Mouse (Mus musculus): Measurements from ENCODE around the gene Rab1a. TPM values are rescaled to one million over a fixed set of nuclear protein-coding genes. Genes with fewer than 3 reads are reported as not detected.
"Not testable (repeated sequence)": the region's sequence is repeated elsewhere in the genome, so short reads cannot be mapped to it uniquely, and the experiment has no call there.

Rab1a gene
- polyA plus RNA-seq, 1 experiment from 2014 or later: 271 TPM

DNA sequence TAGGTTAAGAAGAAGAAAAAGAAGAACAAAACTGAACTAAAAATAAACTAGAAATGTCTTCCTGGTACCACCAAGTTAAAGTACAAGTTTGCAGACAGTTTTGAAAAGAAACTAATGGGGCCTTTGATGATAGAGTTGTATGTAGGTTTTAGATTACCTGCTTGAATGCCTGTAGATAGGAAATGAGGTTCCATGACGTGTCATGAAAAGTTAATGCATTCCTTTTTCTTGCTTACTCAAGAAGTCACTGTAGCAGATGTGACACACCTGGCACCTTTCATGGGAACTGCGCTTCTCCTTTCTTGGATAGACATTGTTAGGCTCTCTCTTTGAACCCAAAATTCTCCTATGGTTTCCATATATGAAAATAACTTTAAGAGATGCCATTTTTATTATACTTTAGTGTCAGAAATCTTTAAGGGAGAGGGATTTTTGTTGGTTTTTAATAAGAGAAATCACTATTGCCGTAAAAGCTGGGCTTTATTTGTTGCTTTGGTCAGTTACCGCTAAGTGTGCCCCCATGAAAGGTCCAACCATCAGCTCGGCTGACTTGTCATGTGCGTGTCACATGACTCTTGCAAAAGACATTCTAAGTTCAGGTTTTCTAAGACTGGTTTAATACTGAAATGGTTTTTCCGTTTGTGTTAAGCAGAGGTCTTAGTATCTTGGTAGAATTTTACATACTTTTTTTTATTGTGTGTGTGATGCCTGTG, 1.2 kb downstream of the Rab1a start:
- H3K36me3 ChIP-seq: no peaks in the 10 kb centered on the region
- peak overlapping the region; percentile 98 for H3K4me3 ChIP-seq
- H3K9ac ChIP-seq: peak overlapping the region; percentile 97
- H3K27me3 ChIP-seq: no peaks in the 10 kb centered on the region
- no peaks in the 10 kb centered on the region for H3K9me3 ChIP-seq (replicated peaks)
- 59% methylated on average over 7 of the region's 7 CpGs for WGBS
- H3K4me1 ChIP-seq: peaks cover 35% of the 10 kb centered on the region
- H3K4me2 ChIP-seq (replicated peaks): peak overlapping the region; percentile 69
- H3K27ac ChIP-seq: peak overlapping the region; percentile 98; the same call in 1 of the 2 replicates
- no peak for ATAC-seq (ENCODE audit: low FRiP score)

DNA sequence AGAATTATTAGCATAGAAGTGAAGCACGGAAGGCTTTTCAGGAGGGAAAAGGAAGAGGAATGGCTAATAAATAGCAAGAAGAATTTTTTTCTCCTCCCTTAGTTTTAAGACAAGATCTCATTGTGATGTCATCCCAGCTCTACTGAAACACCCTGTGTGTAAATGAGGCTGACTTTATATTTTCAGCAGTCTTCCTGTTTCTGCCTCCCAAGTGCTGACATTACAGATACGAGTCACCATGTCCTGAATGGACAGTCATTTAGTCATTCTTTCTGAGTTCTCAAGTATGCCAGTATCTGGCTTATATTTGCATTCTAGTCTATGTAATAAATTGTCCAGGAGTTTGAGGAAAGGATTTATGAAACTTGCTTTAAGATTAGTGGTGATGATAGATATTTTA, 3.1 kb downstream of the Rab1a start:
- no peak for ATAC-seq (ENCODE audit: low FRiP score)
- no peak overlapping the region for H3K4me2 ChIP-seq (replicated peaks)
- no peaks in the 10 kb centered on the region for H3K9me3 ChIP-seq (replicated peaks)

DNA sequence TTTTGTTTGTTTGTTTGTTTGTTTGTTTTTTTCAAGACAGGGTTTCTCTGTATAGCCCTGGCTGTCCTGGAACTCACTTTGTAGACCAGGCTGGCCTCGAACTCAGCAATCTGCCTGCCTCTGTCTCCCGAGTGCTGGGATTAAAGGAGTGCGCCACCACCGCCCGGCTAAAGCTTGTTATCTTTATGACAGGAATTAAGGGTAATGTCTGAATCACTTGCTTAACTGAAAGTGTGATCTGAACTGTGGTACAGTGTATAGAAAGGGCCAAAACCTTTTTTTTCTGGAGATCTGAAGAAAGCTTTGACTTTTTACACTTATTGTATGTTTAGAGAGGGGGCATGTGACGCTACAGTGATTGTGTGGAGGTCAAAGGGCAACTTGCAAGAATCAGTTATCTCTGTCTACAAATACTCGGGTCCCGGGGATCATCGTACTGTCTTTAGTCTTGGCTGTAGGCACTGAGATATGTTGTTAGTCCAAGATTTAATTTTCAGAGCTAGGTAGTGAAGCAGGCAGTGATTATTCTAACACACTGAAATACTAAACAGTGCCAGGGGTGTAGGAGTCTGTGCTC, 3.7 kb downstream of the Rab1a start:
- Histone ChIP-seq H3K4me2 (replicated peaks) (no peak overlapping the region), H3K9ac (no peak overlapping the region), H3K27ac (no peak overlapping the region), H3K27me3 (no peaks in the 10 kb centered on the region), H3K36me3 (no peaks in the 10 kb centered on the region), H3K4me3 (no peak overlapping the region), H3K4me1 (peaks cover 38% of the 10 kb centered on the region), H3K9me3 (replicated peaks) (no peaks in the 10 kb centered on the region)
- WGBS: 79% methylated on average over 9 of the region's 9 CpGs
- no peak for ATAC-seq (ENCODE audit: low FRiP score)

More for the DNA sequence above, 3.1 kb downstream of the Rab1a start:
- H3K9ac ChIP-seq: no peak overlapping the region
- WGBS: 72% methylated on average over 2 of the region's 2 CpGs
- peaks cover 38% of the 10 kb centered on the region for H3K4me1 ChIP-seq
- H3K4me3 ChIP-seq: no peak overlapping the region
- H3K27me3 ChIP-seq: no peaks in the 10 kb centered on the region
- H3K27ac ChIP-seq: no peak overlapping the region
- no peaks in the 10 kb centered on the region for H3K36me3 ChIP-seq

DNA sequence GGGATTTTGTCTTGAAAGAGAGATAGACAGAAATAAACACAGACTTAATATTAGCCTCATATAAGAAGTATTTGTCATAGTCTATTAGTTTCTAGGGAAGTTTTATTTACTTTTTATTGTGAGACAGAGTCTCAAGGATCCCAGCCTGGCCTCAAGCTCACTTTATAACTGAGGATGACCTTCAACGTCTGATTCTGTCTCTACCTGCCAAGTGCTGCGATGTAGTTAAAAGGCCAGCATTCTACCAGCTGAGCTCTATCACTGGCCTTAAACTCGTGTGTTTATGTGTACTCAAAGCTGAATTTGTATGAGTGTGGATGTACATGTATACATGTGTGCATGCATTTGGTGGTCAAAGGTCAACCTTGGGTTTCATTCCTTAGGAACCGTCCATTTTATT, 4.3 kb downstream of the Rab1a start:
- H3K4me2 ChIP-seq (replicated peaks): no peak overlapping the region
- no peaks in the 10 kb centered on the region for H3K9me3 ChIP-seq (replicated peaks)
- ATAC-seq (ENCODE audit: low FRiP score): no peak
- no peaks in the 10 kb centered on the region for H3K36me3 ChIP-seq
- no peak overlapping the region for H3K9ac ChIP-seq
- H3K27ac ChIP-seq: no peak overlapping the region
- 87% methylated on average over 4 of the region's 4 CpGs for WGBS
- no peaks in the 10 kb centered on the region for H3K27me3 ChIP-seq
- H3K4me3 ChIP-seq: no peak overlapping the region
- H3K4me1 ChIP-seq: peaks cover 38% of the 10 kb centered on the region

DNA sequence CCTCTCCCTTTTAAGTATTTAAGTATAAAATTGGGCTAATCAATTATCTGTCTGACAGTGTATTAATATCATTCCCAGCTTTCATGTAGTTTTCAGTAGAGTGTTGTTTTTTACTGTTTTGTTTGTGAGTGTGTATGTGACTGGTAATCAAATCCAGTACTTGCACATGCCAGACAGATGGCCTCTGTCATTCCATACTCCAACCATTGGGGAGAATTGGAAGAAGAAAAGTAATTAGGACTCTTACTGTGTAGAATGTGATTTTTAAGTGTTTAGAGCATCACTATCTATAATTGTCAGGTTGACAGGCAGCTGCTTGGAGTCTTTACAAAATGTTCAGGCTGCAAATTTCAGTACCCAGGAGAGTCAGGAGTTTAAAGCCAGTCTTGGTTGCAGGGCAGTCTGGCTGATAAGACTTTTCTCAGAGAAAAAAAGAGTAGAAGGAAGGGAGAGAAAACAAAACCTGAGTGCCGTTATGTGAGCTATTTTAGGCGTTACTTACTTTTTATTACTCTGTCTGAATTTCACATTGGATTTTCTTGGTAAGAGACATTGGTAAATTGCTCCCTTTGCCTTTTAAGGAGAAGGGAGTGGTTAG, 5.5 kb downstream of the Rab1a start:
- H3K9ac ChIP-seq: no peak overlapping the region
- H3K27ac ChIP-seq: no peak overlapping the region
- WGBS: 85% methylated on average over 2 of the region's 2 CpGs
- H3K27me3 ChIP-seq: no peaks in the 10 kb centered on the region
- no peaks in the 10 kb centered on the region for H3K9me3 ChIP-seq (replicated peaks)
- ATAC-seq (ENCODE audit: low FRiP score): no peak
- no peak overlapping the region for H3K4me3 ChIP-seq
- H3K4me1 ChIP-seq: peaks cover 38% of the 10 kb centered on the region
- no peak overlapping the region for H3K4me2 ChIP-seq (replicated peaks)
- H3K36me3 ChIP-seq: no peaks in the 10 kb centered on the region

DNA sequence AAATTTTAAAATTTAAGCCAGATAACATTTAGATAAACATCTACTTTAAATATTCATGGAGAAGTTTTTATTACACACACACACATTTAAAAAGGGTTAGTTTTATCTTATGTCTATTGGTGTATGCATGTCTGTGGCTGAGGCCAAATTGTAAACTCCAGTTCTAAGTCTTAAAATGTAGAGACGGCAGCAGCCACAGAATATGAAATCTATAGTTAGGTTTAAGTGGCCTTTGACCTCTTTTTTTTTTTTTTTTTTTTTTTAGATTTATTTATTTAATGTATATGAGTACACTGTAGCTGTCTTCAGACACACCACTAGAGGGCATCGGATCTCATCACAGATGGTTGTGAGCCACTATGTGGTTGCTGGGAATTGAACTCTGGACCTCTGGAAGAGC, 6.4 kb downstream of the Rab1a start:
- Histone ChIP-seq H3K27ac (no peak overlapping the region), H3K9me3 (replicated peaks) (no peaks in the 10 kb centered on the region), H3K4me1 (peaks cover 35% of the 10 kb centered on the region), H3K36me3 (no peaks in the 10 kb centered on the region), H3K4me2 (replicated peaks) (no peak overlapping the region), H3K4me3 (no peak overlapping the region), H3K27me3 (no peaks in the 10 kb centered on the region), H3K9ac (no peak overlapping the region)
- WGBS: 78% methylated on average over 2 of the region's 2 CpGs
- ATAC-seq (ENCODE audit: low FRiP score): no peak

DNA sequence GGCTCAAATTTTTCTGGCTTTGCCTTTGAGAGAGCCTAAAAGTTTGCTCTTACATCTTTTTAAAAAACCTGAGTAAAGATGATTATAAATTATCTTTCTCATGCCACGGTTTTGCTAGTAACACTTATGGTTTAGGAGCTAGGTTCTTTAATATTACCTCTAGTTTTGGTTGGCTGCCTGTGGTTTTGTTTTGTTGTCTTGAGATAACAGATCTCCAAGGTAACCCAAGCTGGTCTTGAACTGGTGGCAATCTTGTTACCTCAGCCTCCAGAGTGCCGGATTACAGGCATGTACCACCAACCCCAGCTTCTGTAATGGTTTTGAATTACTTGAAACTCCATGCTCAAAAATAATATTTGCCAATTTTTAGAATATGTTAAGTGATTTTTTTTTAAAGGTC, 10.6 kb downstream of the Rab1a start:
- Histone ChIP-seq H3K27me3 (no peaks in the 10 kb centered on the region), H3K4me1 (peaks cover 3% of the 10 kb centered on the region), H3K27ac (no peak overlapping the region), H3K9me3 (replicated peaks) (no peaks in the 10 kb centered on the region), H3K4me3 (no peak overlapping the region), H3K4me2 (replicated peaks) (no peak overlapping the region), H3K36me3 (peaks cover 12% of the 10 kb centered on the region), H3K9ac (no peak overlapping the region)
- ATAC-seq (ENCODE audit: low FRiP score): no peak
- WGBS: 90% methylated on average over 2 of the region's 2 CpGs

DNA sequence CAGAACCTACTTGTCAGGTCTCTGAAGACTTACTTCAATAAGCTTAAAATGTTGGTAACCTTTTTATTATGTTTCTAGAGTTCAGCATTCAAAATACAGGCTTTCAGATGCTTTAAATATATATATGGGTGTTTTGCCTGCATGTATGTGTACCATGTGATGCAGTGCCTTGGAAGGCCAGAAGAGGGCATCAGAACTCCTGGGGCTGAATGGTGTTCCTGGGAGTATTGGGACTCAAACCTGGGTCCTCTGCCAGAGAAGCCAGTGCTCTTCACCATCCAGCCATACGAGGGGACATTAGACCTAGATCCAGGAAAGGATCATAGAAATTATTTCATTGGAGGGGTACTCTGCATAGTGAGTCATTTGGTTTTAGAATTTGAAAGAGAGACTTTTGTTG, 13.5 kb downstream of the Rab1a start:
- WGBS: 96% methylated on average over 1 of the region's 1 CpGs
- H3K36me3 ChIP-seq: peaks cover 35% of the 10 kb centered on the region
- no peaks in the 10 kb centered on the region; the same call in 1 of the 2 replicates for H3K4me1 ChIP-seq
- no peak overlapping the region for H3K9ac ChIP-seq
- no peak overlapping the region for H3K4me2 ChIP-seq (replicated peaks)
- H3K27ac ChIP-seq: no peak overlapping the region
- no peak for ATAC-seq (ENCODE audit: low FRiP score)
- H3K27me3 ChIP-seq: no peaks in the 10 kb centered on the region
- no peaks in the 10 kb centered on the region for H3K9me3 ChIP-seq (replicated peaks)
- no peak overlapping the region for H3K4me3 ChIP-seq

DNA sequence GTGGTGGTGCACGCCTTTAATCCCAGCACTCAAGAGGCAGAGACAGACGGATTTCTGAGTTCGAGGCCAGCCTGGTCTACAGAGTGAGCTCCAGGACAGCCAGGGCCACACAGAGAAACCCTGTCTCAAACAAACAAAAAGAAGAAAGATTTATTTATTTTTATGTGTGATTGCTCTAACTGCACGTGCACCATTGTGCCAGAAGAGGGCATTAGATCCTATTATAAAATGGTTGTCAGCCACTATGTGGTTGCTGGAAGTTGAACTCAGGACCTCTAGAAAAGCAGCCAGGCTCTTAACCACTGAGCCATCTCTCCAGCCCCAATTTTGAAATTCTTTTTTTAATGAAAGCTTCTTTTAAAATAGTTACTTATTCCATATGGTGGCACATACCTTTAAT, 15.2 kb downstream of the Rab1a start:
- 0 out of 2 replicates have a peak, but pooled peaks have one; percentile 11 for ATAC-seq (ENCODE audit: low FRiP score)
- Histone ChIP-seq H3K9me3 (replicated peaks) (no peaks in the 10 kb centered on the region), H3K4me1 (no peaks in the 10 kb centered on the region), H3K4me2 (replicated peaks) (no peak overlapping the region), H3K4me3 (no peak overlapping the region), H3K36me3 (peaks cover 45% of the 10 kb centered on the region), H3K27ac (no peak overlapping the region), H3K27me3 (no peaks in the 10 kb centered on the region), H3K9ac (no peak overlapping the region)
- 90% methylated on average over 4 of the region's 4 CpGs for WGBS

DNA sequence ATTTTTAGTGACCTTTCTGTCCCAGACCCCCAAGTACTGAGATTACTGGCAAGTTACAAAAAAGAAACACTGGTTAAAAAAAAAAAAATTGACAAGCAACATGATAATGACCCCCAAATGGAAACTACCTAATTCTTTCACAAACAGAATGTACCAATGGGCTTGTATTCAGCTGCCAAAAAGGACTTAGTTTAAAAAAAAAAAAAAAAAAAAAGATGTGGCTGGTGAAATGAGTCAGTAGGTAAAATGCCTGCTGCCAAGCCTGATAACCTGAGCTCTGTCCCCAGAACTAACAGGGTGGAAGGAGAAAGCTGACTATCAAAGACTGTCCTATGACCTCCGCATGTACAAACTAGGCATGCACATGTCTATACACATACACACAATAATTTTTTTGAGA, 16.0 kb downstream of the Rab1a start:
- H3K4me2 ChIP-seq (replicated peaks): no peak overlapping the region
- WGBS: 100% methylated on average over 1 of the region's 1 CpGs

DNA sequence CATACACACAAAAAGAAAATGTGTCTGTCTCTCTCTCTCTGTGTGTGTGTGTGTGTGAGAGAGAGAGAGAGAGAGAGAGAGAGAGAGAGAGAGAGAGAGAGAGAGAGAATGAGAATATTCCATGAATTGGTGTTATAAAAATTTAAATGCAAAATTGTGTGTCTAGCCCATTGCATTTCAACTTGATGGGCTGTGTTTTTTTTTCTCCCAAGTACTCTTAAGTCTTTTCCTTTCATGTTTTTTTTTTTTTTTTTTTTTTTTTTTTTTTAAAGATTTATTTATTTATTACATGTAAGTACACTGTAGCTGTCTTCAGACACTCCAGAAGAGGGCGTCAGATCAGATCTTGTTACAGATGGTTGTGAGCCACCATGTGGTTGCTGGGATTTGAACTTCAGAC, 20.4 kb downstream of the Rab1a start:
- not testable (repeated sequence) for H3K9me3 ChIP-seq (replicated peaks); H3K27ac ChIP-seq; H3K27me3 ChIP-seq; H3K4me1 ChIP-seq; H3K4me3 ChIP-seq; H3K4me2 ChIP-seq (replicated peaks); H3K9ac ChIP-seq; ATAC-seq (ENCODE audit: low FRiP score)
- peaks cover 62% of the 10 kb centered on the region for H3K36me3 ChIP-seq
- WGBS: 100% methylated on average over 1 of the region's 1 CpGs

More for the DNA sequence above, 16.0 kb downstream of the Rab1a start:
- Histone ChIP-seq H3K4me3 (no peak overlapping the region), H3K9me3 (replicated peaks) (no peaks in the 10 kb centered on the region), H3K36me3 (peaks cover 45% of the 10 kb centered on the region), H3K4me1 (no peaks in the 10 kb centered on the region), H3K9ac (no peak overlapping the region), H3K27me3 (no peaks in the 10 kb centered on the region), H3K27ac (no peak overlapping the region)
- no peak for ATAC-seq (ENCODE audit: low FRiP score)

DNA sequence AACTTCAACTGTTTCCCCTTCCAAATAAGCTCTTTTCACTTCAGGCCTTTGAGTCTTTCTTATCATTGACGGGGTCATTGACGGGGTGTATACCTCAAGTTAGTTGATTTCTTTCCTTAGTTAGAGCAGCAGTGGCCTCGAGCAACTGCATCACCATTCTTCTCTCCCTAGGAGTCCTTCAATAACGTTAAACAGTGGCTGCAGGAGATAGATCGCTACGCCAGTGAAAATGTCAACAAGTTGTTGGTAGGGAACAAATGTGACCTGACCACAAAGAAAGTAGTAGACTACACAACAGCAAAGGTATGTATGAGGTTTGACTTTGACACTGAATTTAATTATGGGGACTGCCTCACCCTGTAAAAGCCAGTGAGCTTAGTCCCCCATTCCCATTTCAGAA, 23.0 kb downstream of the Rab1a start:
- Histone ChIP-seq H3K36me3 (peaks cover 53% of the 10 kb centered on the region), H3K27me3 (no peaks in the 10 kb centered on the region), H3K4me3 (no peak overlapping the region), H3K9ac (no peak overlapping the region), H3K9me3 (replicated peaks) (no peaks in the 10 kb centered on the region), H3K4me1 (0 out of 2 replicates have a peak, but pooled peaks cover 3% of the 10 kb centered on the region), H3K27ac (no peak overlapping the region), H3K4me2 (replicated peaks) (no peak overlapping the region)
- no peak for ATAC-seq (ENCODE audit: low FRiP score)
- 88% methylated on average over 6 of the region's 6 CpGs for WGBS

DNA sequence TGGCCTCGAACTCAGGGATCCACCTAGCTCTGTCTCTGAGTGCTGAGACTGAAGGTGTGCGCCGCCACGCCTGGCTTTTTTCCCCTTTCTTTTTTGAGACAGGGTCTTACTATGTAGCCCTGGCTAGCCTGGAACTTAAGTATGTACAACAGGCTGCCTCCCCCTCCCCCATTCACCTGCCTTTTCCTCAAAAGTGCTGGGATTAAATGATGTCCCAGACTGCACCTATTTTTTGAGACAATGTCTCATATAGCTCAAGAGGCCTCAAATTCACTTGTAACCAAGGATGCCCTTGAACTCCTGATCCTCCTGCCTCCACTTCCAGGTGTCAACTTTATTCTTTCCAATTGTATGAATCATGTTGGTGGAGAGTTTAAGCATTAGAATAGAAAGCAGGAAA, 24.7 kb downstream of the Rab1a start:
- WGBS: 96% methylated on average over 4 of the region's 4 CpGs
- Histone ChIP-seq H3K4me3 (no peak overlapping the region), H3K9ac (no peak overlapping the region), H3K4me1 (0 out of 2 replicates have a peak, but pooled peaks cover 3% of the 10 kb centered on the region), H3K9me3 (replicated peaks) (no peaks in the 10 kb centered on the region), H3K36me3 (peaks cover 61% of the 10 kb centered on the region), H3K27ac (no peak overlapping the region), H3K27me3 (no peaks in the 10 kb centered on the region), H3K4me2 (replicated peaks) (no peak overlapping the region)
- ATAC-seq (ENCODE audit: low FRiP score): no peak

Measured in hindbrain, embryonic 12.5 days (tissue).